Mouse (Mus musculus) ES-E14 (cell line): ENCODE data around the gene Pde4dip. TPM values are rescaled to one million over a fixed set of nuclear protein-coding genes. Genes with fewer than 3 reads are reported as not detected.

Source experiments
- DNase-seq: peaks from one replicate; pipeline ENCODE4 v3.0.0-alpha.2; 2013; ENCODE audit warnings: low read depth, low spot score
- H3K27ac ChIP-seq: 2 replicates; pipeline ENCODE4 v1.5.1; 2012; ENCODE audit warnings: low read depth, mild to moderate bottlenecking, low read length, moderate library complexity, mixed read lengths; ENCODE audit not compliant: poor library complexity, insufficient read depth, severe bottlenecking
- H3K36me3 ChIP-seq: 2 replicates; pipeline ENCODE4 v1.6.1; 2012; ENCODE audit warnings: mild to moderate bottlenecking, low read length, moderate library complexity, mixed read lengths; ENCODE audit not compliant: control insufficient read depth, poor library complexity, insufficient read depth, severe bottlenecking
- H3K4me1 ChIP-seq, 2 experiments: fragments of 150-350 bp in 1 of 2; sonication (generic) in 1 of 2; 2 replicates each; pipeline ENCODE4 v1.6.1; 2012; ENCODE audit warnings: low read length in 2 of 2, mild to moderate bottlenecking in 1 of 2, mixed read lengths in 1 of 2; ENCODE audit not compliant: control insufficient read depth in 2 of 2, insufficient read depth in 2 of 2, poor library complexity in 1 of 2
- H3K4me3 ChIP-seq, 2 experiments: fragments of 150-350 bp in 1 of 2; sonication (generic) in 1 of 2; 2 replicates each; pipeline ENCODE4 v1.5.1; 2012; ENCODE audit warnings: low read length in 2 of 2, low read depth in 1 of 2, mild to moderate bottlenecking in 1 of 2, mixed read lengths in 1 of 2; ENCODE audit not compliant: insufficient read depth in 1 of 2, poor library complexity in 1 of 2, severe bottlenecking in 1 of 2
- H3K9ac ChIP-seq: 2 replicates; pipeline ENCODE4 v1.6.1; 2012; ENCODE audit warnings: low read depth, mild to moderate bottlenecking, low read length, mixed read lengths; ENCODE audit not compliant: poor library complexity, insufficient read depth, severe bottlenecking
- H3K9me3 ChIP-seq: fragments of 150-350 bp; sonication (generic); 2 replicates; pipeline ENCODE4 v1.6.1; 2012; ENCODE audit warnings: low read depth, mild to moderate bottlenecking, low read length; ENCODE audit not compliant: control insufficient read depth, insufficient read depth
- CHD2 ChIP-seq: IDR thresholded peaks from 2 replicates; pipeline ENCODE4 v1.6.1; 2014; ENCODE audit warnings: mild to moderate bottlenecking, low read depth, low read length, inconsistent platforms
- HCFC1 ChIP-seq: IDR thresholded peaks from 2 replicates; pipeline ENCODE4 v1.6.1; 2012; ENCODE audit warnings: low read length, inconsistent platforms, borderline replicate concordance; ENCODE audit not compliant: insufficient read depth
- MAFK ChIP-seq: IDR thresholded peaks from 2 replicates; pipeline ENCODE4 v1.6.1; 2014; ENCODE audit warnings: mild to moderate bottlenecking, low read depth, low read length, inconsistent platforms; ENCODE audit not compliant: insufficient read depth
- ZC3H11A ChIP-seq: IDR thresholded peaks from 2 replicates; pipeline ENCODE4 v1.6.1; 2012; ENCODE audit warnings: low read depth, mild to moderate bottlenecking, inconsistent platforms, low read length, borderline replicate concordance
- ZNF384 ChIP-seq: IDR thresholded peaks from 2 replicates; pipeline ENCODE4 v1.6.1; 2012; ENCODE audit warnings: low read depth, low read length, inconsistent platforms
- in situ Hi-C, 2 experiments: fragments of 600-800 bp; cut with MboI; formaldehyde crosslinking; loops; one replicate each; pipeline ENCODE4 v1.15.1; 2025; ENCODE audit warnings: low sequenced_read_pairs in 2 of 2, inconsistent platforms in 1 of 2; ENCODE audit not compliant: unreplicated experiment in 2 of 2
- total RNA-seq: library from RNA; depleted of rRNA; stranded (reverse); fragments of 300-350 nt; gene quantifications from 2 replicates; pipeline ENCODE4 v1.2.3, GENCODE M21; 2012

The Pde4dip gene
- total RNA-seq, 1 experiment = 12.0 TPM

GRCm38 (mm10) chr3:97682159-97682502 lies 206.4 kb downstream of the Pde4dip start:
- no peaks in the 10 kb centered on the region for H3K36me3 ChIP-seq
- H3K4me1 ChIP-seq = peaks cover 0 to 13% of the 10 kb centered on the region in 2 experiments; a peak in 2 of 4 replicates
- H3K9ac ChIP-seq = peak overlapping the region; percentile 41; the same call in 1 of the 2 replicates
- TF ChIP-seq MAFK (no peak), HCFC1 (no peak), ZC3H11A (no peak), ZNF384 (no peak), CHD2 (no peak)
- in situ Hi-C loops = loop anchor here in 1 of 2 experiments (10.0 kb wide), 1 partner anchor 203 kb away; the partner anchor contains the start of gene Pde4dip
- DNase-seq = no peak
- H3K4me3 ChIP-seq = peak overlapping the region in 1 of 2 experiments; percentile 63; a peak in 1 of 4 replicates
- H3K9me3 ChIP-seq = no peaks in the 10 kb centered on the region
- peak overlapping the region; percentile 5; the same call in 1 of the 2 replicates for H3K27ac ChIP-seq

- in situ Hi-C loops = loop anchor here in 1 of 2 experiments (10.0 kb wide), 1 partner anchor 203 kb away; the partner anchor contains the start of gene Pde4dip
- Histone ChIP-seq H3K36me3 (no peaks in the 10 kb centered on the region), H3K9ac (peak overlapping the region; percentile 59), H3K4me1 (peaks cover 2 to 14% of the 10 kb centered on the region in 2 experiments; a peak in 2 of 4 replicates), H3K27ac (no peak overlapping the region), H3K9me3 (no peaks in the 10 kb centered on the region), H3K4me3 (peak overlapping the region; percentile 45 to 63)
- DNase-seq = peak; percentile 82
- TF ChIP-seq HCFC1 (no peak), ZC3H11A (no peak), CHD2 (no peak), ZNF384 (no peak), MAFK (no peak)
Measured at GRCm38 (mm10) chr3:97681321-97682158, 207.0 kb downstream of the Pde4dip start.

- H3K9ac ChIP-seq = 0 out of 2 replicates have a peak overlapping the region, but pooled peaks have one; percentile 11
- DNase-seq = peak; percentile 71
- H3K27ac ChIP-seq = no peak overlapping the region
- H3K4me1 ChIP-seq = peaks cover 3 to 14% of the 10 kb centered on the region in 2 experiments; a peak in 2 of 4 replicates
- in situ Hi-C loops = loop anchor here in 1 of 2 experiments (10.0 kb wide), 1 partner anchor 204 kb away; the partner anchor contains the start of gene Pde4dip
- H3K4me3 ChIP-seq = peak overlapping the region; percentile 32 to 63; a peak in 3 of 4 replicates
- H3K9me3 ChIP-seq = no peaks in the 10 kb centered on the region
- TF ChIP-seq ZNF384 (no peak), MAFK (0 out of 2 replicates have a peak, but pooled peaks have one; percentile 0), ZC3H11A (0 out of 2 replicates have a peak, but pooled peaks have one; percentile 31), CHD2 (no peak), HCFC1 (no peak)
- H3K36me3 ChIP-seq = no peaks in the 10 kb centered on the region
Measured at GRCm38 (mm10) chr3:97680631-97681320, 207.7 kb downstream of the Pde4dip start.

- no peak for DNase-seq
- Histone ChIP-seq H3K36me3 (no peaks in the 10 kb centered on the region), H3K9ac (no peak overlapping the region), H3K4me1 (peaks cover 3 to 8% of the 10 kb centered on the region in 2 experiments; a peak in 2 of 4 replicates), H3K4me3 (no peak overlapping the region), H3K9me3 (no peaks in the 10 kb centered on the region), H3K27ac (no peak overlapping the region)
- in situ Hi-C loops = no loop called here
- no peak for TF ChIP-seq HCFC1
- TF ChIP-seq MAFK = no peak
- TF ChIP-seq ZNF384 = no peak
Measured at GRCm38 (mm10) chr3:97678416-97678815, 210.1 kb downstream of the Pde4dip start.
